Mouse (Mus musculus): Measurements from ENCODE around the gene Slamf8. TPM values are rescaled to one million over a fixed set of nuclear protein-coding genes. Genes with fewer than 3 reads are reported as not detected.

The Slamf8 gene
- 0.63 TPM for polyA plus RNA-seq (2014; fragmentation: Illumina TruSeq; extraction: RNeasy Lipid Tissue Mini Kit (QIAGEN cat#74804); ENCODE audit: low read depth, low replicate concordance)

GRCm38 (mm10) chr1:172590385-172590784 is at the start of gene Slamf8:
Gene Slamf8 (minus strand): TSS chr1:172590568.

DNA sequence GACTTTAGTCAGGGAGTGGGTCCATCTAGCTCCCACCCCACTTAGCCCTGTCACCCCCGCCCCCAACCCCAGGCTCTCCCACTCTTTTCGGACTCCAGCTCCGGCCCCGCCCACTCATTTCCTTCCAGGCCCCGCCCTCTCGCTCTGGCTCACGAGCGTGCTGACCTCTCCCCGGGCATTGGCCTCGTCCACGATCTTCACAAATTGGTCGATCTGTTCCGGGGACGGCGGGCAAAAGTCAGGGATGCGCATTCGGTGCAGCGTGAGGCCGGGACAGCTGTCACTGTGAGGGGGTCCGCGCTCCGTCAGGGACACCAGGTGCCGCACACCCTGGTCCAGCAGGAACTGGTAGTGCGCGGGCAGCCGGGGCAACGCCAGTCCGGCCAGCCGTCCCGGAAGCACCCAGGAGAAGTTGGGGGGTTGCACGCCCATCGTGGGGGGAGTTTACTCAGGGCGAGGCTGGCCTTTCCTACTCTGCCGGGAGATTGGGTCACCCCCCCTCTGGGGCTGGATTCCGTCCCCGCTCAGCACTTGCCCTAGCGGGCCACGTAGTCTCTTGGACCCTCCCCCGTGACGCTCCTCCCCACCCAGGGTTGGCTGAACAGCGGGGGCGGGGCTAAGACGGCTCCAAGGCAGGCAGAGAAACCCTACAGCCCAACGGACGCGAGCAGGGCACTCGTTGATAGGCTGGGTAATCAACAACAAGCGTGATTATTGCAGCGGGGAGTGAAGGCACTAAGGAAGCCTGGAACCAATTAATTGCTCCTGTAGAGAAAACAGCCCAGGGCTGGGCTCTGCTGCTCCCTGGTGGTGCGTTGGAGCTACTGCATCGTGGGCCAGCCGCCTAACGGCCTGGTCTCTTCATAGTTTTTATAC is 42.3 kb upstream of the Slamf8 start, which contains the start of gene Dusp23:
Dusp23 (minus strand) TSS at position 512 of the 876 bp plus-strand sequence.

GRCm38 (mm10) chr1:172602326-172602725 is 12.0 kb upstream of the Slamf8 start, which contains the start of gene Fcrl6:
Gene Fcrl6 (minus strand): TSS chr1:172602551.

DNA sequence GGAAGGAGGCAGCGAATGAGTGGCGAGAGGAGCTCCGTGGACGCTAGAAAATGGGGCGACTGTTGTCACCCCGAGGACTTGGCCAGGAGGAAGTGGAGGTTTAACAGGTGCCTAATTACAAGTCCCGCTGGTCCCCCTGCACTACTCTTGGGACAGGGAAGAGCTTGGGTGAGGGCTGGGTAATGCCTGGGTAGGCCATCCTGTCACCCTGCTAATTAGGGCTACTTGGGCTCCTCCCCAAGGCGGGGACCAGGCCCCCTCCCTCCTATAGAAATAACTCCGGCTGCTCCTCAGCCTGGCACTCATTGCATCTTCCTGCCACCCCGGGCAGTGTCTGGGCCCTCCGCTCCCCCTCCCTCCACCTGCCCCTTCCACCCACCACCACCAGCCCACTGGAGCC is 34.7 kb downstream of the Slamf8 start, which contains the start of gene Vsig8:
Vsig8 (plus strand) TSS at position 301 of the 400 bp plus-strand sequence.

Other genes with a start within 250 kb of the Slamf8 start
- gene Kcnj10, start 249.4 kb downstream of the Slamf8 start, polyA plus RNA-seq (2014; fragmentation: Illumina TruSeq; extraction: RNeasy Lipid Tissue Mini Kit (QIAGEN cat#74804); ENCODE audit: low read depth, low replicate concordance): 2.6 TPM
- 33.9 TPM for gene Pigm, start 214.0 kb downstream of the Slamf8 start, polyA plus RNA-seq (2014; fragmentation: Illumina TruSeq; extraction: RNeasy Lipid Tissue Mini Kit (QIAGEN cat#74804); ENCODE audit: low read depth, low replicate concordance)
- gene Slamf9, start 115.2 kb downstream of the Slamf8 start, polyA plus RNA-seq (2014; fragmentation: Illumina TruSeq; extraction: RNeasy Lipid Tissue Mini Kit (QIAGEN cat#74804); ENCODE audit: low read depth, low replicate concordance): 1.1 TPM
- 5.1 TPM for gene Igsf9, start 108.8 kb downstream of the Slamf8 start, polyA plus RNA-seq (2014; fragmentation: Illumina TruSeq; extraction: RNeasy Lipid Tissue Mini Kit (QIAGEN cat#74804); ENCODE audit: low read depth, low replicate concordance)
- 81.6 TPM for gene Tagln2, start 90.5 kb downstream of the Slamf8 start, polyA plus RNA-seq (2014; fragmentation: Illumina TruSeq; extraction: RNeasy Lipid Tissue Mini Kit (QIAGEN cat#74804); ENCODE audit: low read depth, low replicate concordance)
- 3.1 TPM for gene Cfap45, start 69.8 kb downstream of the Slamf8 start, polyA plus RNA-seq (2014; fragmentation: Illumina TruSeq; extraction: RNeasy Lipid Tissue Mini Kit (QIAGEN cat#74804); ENCODE audit: low read depth, low replicate concordance)
- not detected for gene Vsig8, start 34.6 kb downstream of the Slamf8 start, polyA plus RNA-seq (2014; fragmentation: Illumina TruSeq; extraction: RNeasy Lipid Tissue Mini Kit (QIAGEN cat#74804); ENCODE audit: low read depth, low replicate concordance)
- not detected for gene Fcrl6, start 12.0 kb upstream of the Slamf8 start, polyA plus RNA-seq (2014; fragmentation: Illumina TruSeq; extraction: RNeasy Lipid Tissue Mini Kit (QIAGEN cat#74804); ENCODE audit: low read depth, low replicate concordance)
- gene Dusp23, start 42.4 kb upstream of the Slamf8 start, polyA plus RNA-seq (2014; fragmentation: Illumina TruSeq; extraction: RNeasy Lipid Tissue Mini Kit (QIAGEN cat#74804); ENCODE audit: low read depth, low replicate concordance): 3.2 TPM
- gene Crp, start 107.5 kb upstream of the Slamf8 start, polyA plus RNA-seq (2014; fragmentation: Illumina TruSeq; extraction: RNeasy Lipid Tissue Mini Kit (QIAGEN cat#74804); ENCODE audit: low read depth, low replicate concordance): not detected